In the genomic region with DNA sequence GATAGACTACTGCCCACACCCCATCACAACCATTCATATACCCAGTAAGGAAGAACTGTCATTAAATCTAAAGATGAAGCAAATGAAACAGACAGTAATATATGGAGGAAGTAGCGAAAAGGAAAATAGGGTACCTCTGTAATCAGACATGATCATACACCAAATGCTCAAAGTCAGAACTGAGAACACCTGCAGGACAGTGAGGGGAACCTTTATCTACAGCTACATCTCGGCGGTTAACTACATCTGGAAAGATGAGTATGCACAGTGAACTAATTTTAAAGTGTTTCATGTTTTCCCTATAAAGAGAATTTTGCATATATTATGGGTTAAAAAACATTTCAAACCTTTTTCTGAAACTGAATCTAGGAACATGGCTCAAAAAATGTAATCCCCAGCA, we compare ENCODE assay signal across 23 mouse cellular contexts. TPM values are rescaled to one million over a fixed set of nuclear protein-coding genes. Genes with fewer than 3 reads are reported as not detected.
"Had no signal": no experiment of that assay in that cellular context is flagged by ENCODE, and none has a peak within 500 bp of the region (broad histone marks: within the 10 kb centered on the region; RNA-seq: fewer than 3 reads in every experiment).

No protein-coding gene starts in this region.

- H3K27ac ChIP-seq: liver, embryonic 12.5 days; liver, embryonic 14.5 days; midbrain, embryonic 10.5 days; midbrain, embryonic 12.5 days; neural tube, embryonic 13.5 days; neural tube, embryonic 15.5 days; stomach, embryonic 15.5 days; stomach, postnatal 0 days had no signal

- DNase-seq: lung, adult 18-20 months; lung, embryonic 14.5 days; lung, postnatal 10 days; lung, postnatal 4 days; midbrain, embryonic 14.5 days; retina, postnatal 1 day; right cerebral cortex, adult 18-20 months; right cerebral cortex, postnatal 25 days; right cerebral cortex, postnatal 4 days; spleen, adult 18-20 months had no signal

- H3K27me3 ChIP-seq: liver, embryonic 12.5 days; midbrain, embryonic 12.5 days; neural tube, embryonic 13.5 days; neural tube, embryonic 15.5 days; stomach, embryonic 15.5 days had no signal

- H3K4me2 ChIP-seq: liver, embryonic 12.5 days; lung, embryonic 14.5 days; midbrain, embryonic 12.5 days; neural tube, embryonic 13.5 days; neural tube, embryonic 15.5 days; stomach, embryonic 15.5 days had no signal

- H3K9me3 ChIP-seq: liver, embryonic 12.5 days; midbrain, embryonic 10.5 days; midbrain, embryonic 12.5 days; neural tube, embryonic 13.5 days; neural tube, embryonic 15.5 days; stomach, embryonic 15.5 days had no signal

- ATAC-seq: liver, embryonic 12.5 days; midbrain, embryonic 16.5 days had no signal

- H3K9ac ChIP-seq: liver, embryonic 12.5 days; liver, embryonic 14.5 days; lung, embryonic 14.5 days; midbrain, embryonic 12.5 days; neural tube, embryonic 13.5 days; neural tube, embryonic 15.5 days; stomach, embryonic 15.5 days had no signal

- H3K4me3 ChIP-seq: liver, embryonic 12.5 days; midbrain, embryonic 10.5 days; midbrain, embryonic 12.5 days; myocyte; neural tube, embryonic 13.5 days; neural tube, embryonic 15.5 days; stomach, embryonic 15.5 days had no signal

- H3K36me3 ChIP-seq: liver, embryonic 12.5 days; midbrain, embryonic 10.5 days; midbrain, embryonic 12.5 days; neural tube, embryonic 13.5 days; neural tube, embryonic 15.5 days; stomach, embryonic 15.5 days had no signal

- H3K4me1 ChIP-seq: liver, embryonic 12.5 days; midbrain, embryonic 10.5 days; midbrain, embryonic 12.5 days; neural tube, embryonic 13.5 days; neural tube, embryonic 15.5 days; stomach, embryonic 15.5 days had no signal

RNA-seq across cellular contexts. Expression of a gene that starts 19.7 kb away (rescaled TPM):
- polyA plus RNA-seq: myocyte had no signal

RNA-seq across cellular contexts. Expression of a gene that starts 32.4 kb away (rescaled TPM):
- total RNA-seq: megakaryocyte, adult 5-6 weeks; megakaryocyte-erythroid progenitor cell, adult 5-6 weeks had no signal
- polyA plus RNA-seq: liver, embryonic 12.5 days; liver, embryonic 16.5 days; midbrain, embryonic 14.5 days; myocyte had no signal
